Mouse (Mus musculus) splenic B cell, adult 2 months (primary cell): ENCODE measurements around the gene Spon1.

Experiments
- DNase-seq: peaks from one replicate; pipeline ENCODE4 v3.0.0-alpha.2; 2011; ENCODE audit warnings: low read depth, low spot score
- H3K27me3 ChIP-seq: 2 replicates; pipeline ENCODE4 v1.6.1; 2012; ENCODE audit warnings: mild to moderate bottlenecking, low read length, moderate library complexity, mixed read lengths; ENCODE audit not compliant: control insufficient read depth, poor library complexity, insufficient read depth, severe bottlenecking
- H3K36me3 ChIP-seq: 2 replicates; pipeline ENCODE4 v1.6.1; 2012; ENCODE audit warnings: mild to moderate bottlenecking, low read length, moderate library complexity, mixed read lengths; ENCODE audit not compliant: control insufficient read depth, poor library complexity, insufficient read depth, severe bottlenecking

Spon1 gene

DNA sequence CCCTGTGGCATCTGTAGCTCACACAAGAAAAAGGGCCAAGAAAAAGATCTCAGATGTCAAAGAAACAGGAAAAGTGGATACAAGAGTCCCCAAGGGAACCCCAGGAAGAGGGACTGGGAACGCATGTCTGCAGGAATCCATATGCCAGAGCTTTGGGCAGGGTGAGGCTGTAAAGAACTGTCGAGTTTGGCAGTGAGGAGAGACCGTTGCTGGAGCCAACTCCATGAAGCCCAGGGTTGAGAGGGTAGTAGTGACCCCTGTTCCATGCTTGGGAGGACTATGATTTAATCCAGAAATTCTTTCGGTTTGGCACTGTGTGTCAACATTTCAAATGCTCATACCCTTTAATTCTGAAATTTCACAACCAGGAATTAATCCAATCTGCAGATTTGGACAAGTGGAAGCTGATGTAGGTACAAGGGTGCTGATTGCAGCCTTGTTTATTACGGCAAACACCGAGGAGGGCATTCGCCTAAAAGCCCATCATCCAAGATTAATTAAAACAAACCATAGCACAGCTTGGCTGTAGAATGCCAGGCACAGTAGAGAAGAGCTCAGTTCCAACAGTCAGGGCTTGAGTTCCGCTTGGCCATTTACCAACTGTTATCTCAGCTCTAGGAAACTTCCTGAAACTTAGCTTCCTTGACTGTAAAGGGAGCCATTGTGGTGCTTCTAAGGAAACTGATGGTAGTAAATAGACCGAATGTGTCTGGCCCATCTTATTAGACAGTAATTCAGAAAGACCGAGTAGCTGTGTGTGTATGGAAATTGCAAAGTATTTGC, 45.8 kb downstream of the Spon1 start:
- DNase-seq: no peak
- no peaks in the 10 kb centered on the region for H3K36me3 ChIP-seq
- H3K27me3 ChIP-seq: no peaks in the 10 kb centered on the region

DNA sequence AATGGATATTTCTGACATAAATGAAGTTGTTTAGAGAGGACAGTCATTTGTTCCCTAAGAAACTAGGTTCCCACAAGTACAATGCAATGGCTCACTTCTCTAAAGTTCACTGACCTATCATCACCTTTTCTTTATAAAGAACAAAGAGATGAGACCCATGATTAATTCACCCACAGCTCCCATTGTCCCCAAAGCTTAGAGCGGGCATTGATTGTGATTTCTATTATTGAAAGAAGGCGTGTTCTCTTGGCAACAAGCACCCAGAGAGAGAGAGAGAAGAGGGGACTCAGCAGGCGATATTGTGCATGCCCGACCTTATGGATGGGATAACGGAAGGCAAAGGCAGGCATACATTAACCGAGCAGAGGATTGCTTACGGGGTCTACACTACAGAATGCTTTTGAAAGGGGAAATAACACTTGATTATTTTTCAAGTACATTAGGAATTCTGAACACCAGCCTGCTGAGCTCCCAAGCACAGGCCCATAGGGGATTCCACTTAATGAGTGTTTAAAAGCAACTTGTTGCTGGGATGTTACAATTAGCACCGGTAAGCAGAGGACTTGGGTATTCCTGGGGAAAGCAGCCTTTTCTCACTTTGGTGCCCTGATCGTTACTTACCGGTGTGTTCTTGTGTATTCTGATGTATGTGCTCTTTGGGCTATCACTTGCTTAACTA, 48.4 kb downstream of the Spon1 start:
- H3K36me3 ChIP-seq: no peaks in the 10 kb centered on the region
- DNase-seq: no peak

DNA sequence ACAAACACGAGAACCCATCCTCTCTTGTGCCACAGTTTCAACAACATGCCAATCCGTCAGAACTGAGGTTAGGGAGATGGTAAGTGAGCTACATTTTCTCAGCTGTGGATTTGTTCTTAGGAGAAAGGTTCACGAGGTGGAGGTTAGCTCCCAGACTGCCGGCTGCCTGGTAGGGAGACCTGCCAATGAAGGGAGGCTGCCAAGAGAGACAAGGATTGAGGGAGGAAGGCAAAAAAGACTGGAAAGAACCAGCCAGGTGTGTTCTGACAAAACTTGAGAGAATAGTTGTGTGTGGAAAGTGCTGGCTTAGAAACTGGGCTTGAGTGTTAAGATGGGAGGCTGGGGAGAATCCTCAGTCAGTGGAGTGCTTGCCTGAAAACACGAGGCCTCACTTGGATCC, 49.9 kb downstream of the Spon1 start:
- no peak for DNase-seq
- H3K36me3 ChIP-seq: no peaks in the 10 kb centered on the region
- no peaks in the 10 kb centered on the region for H3K27me3 ChIP-seq

More for the DNA sequence above, 48.4 kb downstream of the Spon1 start:
- H3K27me3 ChIP-seq: no peaks in the 10 kb centered on the region

DNA sequence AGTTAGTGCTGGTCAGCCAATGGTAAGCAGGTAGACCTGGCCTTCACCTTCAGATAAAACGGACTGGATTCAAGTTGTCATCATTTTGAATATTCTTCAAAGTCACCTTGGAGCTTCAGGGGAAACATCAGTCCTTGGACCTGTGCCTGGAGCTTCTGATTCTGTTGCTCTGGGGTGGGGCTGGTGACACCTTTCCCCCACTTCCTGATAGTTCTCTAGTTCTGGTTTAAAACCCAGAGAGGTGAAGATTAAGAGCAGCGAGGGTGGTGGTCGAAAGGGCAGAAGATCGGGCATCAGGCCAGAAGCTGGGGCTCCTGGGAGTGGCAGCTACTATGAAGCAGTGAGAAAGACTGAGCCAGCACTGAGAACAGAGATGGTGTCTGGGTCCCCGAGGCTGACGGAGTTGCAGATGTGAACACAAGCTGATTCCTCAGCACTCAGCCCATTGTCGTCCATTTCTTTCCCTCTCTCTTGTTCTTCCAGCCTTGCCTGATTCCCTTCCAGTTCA, 51.1 kb downstream of the Spon1 start:
- DNase-seq: no peak
- H3K36me3 ChIP-seq: no peaks in the 10 kb centered on the region
- H3K27me3 ChIP-seq: no peaks in the 10 kb centered on the region

DNA sequence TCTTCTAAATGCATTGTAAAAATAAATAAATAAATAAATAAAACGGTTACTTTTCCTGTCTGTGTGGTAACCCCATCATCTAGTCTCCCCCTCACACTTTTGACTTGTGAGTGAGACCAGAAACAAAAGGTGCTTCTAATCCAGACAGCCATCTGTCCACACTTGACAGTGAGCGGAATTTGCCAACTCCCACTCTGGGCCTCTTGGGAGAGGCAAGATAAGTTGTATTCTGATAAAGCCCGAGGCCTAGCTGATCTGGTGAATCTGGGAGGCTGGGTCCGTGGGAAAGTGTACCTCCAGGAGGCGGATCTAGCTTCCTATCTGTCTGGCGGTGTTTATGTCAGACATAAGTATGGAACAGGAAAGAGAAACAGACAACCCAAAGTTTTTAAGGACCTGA, 52.3 kb downstream of the Spon1 start:
- DNase-seq: no peak
- Histone ChIP-seq H3K27me3 (no peaks in the 10 kb centered on the region), H3K36me3 (no peaks in the 10 kb centered on the region)

DNA sequence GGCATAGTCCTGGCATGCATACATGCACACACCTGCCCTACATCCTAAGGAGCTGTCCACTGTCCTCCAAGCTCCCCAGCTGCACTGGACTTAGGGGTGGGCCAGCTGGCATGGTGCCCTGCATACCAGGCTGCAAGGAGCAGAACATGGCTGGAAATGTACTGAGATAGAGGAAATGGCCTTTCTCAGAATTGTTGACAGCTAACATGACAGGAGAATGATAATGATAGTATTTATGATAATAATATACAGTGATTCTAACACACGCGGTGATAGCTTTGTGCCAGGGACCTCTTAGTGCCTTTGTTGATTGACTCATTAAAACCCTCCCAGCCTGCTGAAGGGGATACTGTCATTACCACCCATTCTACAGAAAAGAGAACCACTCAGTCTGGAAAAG, 54.4 kb downstream of the Spon1 start:
- Histone ChIP-seq H3K27me3 (no peaks in the 10 kb centered on the region), H3K36me3 (no peaks in the 10 kb centered on the region)
- DNase-seq: no peak

DNA sequence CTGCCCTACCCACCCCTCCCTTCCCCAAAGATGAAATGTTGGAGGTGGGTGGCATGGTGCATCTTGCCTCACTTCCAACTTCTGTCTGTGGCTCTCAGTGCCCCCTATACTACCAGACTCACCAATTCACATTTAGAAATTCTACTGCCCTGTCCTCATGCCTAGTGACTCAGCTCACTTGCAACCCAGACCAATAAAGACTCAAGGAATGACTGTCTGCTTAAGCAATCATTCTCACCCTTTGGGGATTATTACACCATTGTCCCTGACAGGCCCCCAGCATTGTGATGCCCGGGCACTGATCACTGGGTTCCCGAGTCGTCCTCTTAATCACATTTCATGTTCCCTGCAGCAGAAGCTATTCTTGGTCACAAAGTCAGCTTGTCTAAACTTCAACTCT, 57.2 kb downstream of the Spon1 start:
- Histone ChIP-seq H3K36me3 (no peaks in the 10 kb centered on the region), H3K27me3 (no peaks in the 10 kb centered on the region)
- DNase-seq: no peak

DNA sequence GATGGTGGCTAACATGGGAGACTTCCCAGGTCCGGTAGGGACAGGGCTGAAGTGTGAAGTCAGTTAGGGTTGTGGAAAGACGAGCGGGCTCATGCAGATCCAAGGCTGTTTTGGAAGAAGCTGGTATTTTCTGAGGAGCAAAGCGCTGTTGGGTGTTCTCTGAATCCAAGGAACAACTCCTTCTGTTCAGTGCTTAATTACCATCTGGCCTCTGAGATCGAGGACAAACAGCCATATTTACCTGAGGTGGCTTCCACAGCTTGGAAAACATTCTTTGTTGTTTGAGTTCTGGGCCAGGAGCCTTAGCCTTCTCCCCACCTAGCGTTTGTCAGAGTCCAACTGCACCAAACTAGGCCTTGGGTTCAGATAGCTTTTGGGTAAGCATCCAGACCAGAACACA, 58.9 kb downstream of the Spon1 start:
- H3K36me3 ChIP-seq: no peaks in the 10 kb centered on the region
- DNase-seq: no peak
- H3K27me3 ChIP-seq: no peaks in the 10 kb centered on the region

DNA sequence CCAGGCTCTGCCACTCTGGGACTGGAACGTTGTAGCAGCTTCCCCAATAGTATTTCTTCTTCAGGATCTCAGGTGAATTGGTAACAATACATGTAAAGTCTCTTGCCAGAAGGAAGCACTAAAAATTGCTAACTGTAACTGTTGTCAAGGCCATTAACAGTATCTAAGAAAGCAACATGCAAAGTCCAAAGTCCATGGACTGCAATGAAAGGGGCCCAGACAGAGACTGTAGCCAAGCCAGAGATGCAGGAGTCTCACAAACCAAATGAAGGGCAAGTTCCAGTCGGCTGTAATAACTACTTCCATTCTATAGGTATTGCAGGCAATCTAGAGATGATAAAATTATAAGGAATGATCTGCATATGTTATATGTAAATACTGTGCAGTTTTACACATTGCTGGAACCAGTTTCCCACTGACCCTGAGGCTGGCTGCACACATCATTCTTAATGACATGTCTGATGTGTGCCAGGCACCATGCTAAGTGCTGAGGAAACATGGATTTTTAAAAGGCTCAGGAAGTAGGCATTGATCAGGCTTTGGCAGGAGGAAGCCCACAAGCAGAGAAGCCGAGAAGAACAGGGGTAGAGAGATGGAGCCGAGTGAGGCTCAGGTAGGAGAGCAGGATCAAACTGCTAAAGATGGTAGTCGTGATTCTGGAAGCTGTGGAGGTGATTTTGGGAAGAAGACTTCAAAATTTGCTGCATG, 59.9 kb downstream of the Spon1 start:
- H3K36me3 ChIP-seq: no peaks in the 10 kb centered on the region
- H3K27me3 ChIP-seq: no peaks in the 10 kb centered on the region
- DNase-seq: no peak

DNA sequence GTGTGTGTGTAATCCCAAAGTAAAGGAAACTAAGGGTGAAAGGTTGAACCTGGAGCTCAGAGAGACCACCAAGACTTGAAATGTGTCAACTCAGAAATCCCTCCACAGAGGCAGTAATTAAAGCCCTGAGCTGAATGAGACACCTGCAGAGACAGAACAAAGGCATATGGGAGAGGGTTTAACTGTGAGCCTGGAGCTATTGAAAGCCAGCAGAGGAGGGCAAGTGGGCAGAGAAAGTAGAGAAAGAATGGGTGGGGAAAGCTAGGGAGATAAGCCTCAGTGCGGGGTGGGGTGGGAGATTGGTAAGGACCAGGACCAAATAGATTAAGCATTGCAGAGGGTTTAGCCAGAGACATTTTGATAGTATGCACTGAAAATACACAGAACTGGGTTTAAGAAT, 60.7 kb downstream of the Spon1 start:
- Histone ChIP-seq H3K27me3 (no peaks in the 10 kb centered on the region), H3K36me3 (no peaks in the 10 kb centered on the region)
- no peak for DNase-seq

DNA sequence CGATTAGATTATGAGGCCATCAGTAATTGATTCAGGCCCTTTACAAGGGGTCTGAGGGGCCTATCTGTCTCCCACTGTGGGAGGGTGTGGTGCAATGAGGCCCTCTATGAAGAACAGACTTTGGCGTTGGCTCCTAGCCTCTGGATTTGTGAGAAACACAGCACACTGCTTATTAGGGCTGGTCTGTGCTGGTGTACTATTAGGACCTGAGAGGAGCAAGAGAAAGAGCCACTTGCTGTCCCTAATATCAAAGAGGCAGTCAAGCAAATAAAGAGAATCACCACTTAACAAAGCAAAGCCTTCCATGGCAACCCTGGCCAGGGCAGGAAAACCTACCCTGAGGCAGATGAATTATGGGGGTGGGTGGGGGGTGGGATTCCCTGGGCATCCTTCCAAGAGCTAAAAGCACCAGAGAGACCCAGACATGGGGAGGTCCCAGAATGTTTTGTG, 62.3 kb downstream of the Spon1 start:
- no peak for DNase-seq
- Histone ChIP-seq H3K36me3 (no peaks in the 10 kb centered on the region), H3K27me3 (no peaks in the 10 kb centered on the region)

DNA sequence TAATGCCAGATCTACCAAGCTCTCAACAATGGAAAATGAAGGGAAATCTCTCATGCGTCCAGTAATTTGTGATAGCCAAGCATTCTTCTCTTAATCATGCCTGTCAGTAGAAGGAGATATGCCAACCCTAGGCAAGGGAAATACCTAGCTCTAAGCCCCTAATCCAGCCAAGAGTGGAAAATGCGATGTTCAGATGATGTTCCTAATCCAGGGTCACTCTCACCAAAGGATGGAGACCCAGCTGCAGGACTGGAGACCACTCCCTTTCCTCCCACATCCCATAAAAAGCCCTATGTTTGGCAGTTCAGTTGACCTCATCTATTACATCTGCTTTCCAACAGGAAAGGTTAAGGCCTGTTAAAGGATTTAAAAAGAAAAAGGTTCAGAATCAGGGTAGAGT, 62.8 kb downstream of the Spon1 start:
- H3K27me3 ChIP-seq: no peaks in the 10 kb centered on the region
- DNase-seq: no peak

DNA sequence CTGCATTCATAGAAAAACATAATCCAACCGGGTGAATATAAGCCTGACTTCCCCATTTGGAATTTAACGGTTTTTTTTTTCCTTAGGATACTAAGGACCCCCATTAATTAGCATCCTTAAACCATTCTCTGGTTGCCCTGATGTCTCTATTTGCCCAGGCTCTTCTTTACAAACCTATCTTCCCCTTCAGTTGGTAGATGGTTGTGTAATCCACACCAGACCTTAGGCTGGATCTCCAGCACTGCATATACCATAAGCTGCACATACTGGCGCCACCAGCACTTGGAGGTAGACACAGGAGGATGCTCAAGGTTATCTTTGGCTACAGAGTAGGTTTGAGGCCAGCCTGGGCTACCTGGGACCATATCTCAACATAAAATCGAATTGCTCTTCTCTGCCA, 71.4 kb downstream of the Spon1 start:
- DNase-seq: no peak
- no peaks in the 10 kb centered on the region for H3K36me3 ChIP-seq
- no peaks in the 10 kb centered on the region; the same call in 1 of the 2 replicates for H3K27me3 ChIP-seq

More for the DNA sequence above, 62.8 kb downstream of the Spon1 start:
- H3K36me3 ChIP-seq: no peaks in the 10 kb centered on the region

DNA sequence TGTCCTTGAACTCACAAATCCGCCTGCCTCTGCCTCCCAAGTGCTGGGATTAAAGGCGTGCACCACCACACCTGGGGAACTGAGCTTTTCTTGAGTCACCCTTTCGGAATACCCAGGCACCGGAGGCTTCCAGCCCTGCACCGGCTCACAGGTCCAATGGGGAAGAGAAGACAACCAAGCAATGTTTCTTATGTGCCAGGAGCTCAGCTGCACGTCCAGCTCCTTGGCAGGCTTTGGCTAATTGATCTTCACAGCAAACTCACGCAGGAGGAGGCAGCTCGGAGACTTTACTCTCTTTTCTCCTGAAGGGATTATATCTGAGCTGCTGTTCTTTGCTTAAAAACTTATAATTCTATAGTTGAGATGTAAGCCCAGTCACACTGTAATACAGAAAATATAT, 73.6 kb downstream of the Spon1 start:
- H3K27me3 ChIP-seq: no peaks in the 10 kb centered on the region; the same call in 1 of the 2 replicates

DNA sequence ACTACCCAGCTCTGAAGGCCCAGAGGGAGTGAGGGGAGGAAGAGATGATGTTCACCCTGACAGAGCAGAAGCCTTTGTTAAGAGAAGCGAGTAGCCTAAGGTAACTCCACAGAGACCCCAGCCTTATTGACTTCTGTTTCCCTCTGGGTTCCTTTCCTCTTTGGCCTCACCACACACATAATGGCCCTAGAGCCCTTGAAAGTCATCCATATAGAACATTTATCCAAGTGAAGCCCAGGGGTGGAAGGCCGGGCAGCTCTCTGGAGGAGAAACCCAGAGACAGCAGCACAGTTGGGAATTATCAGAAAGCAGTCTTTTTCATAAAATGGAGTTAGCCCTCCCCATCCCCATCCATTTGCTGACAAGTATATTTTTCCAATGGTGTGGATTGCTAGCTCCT, 75.7 kb downstream of the Spon1 start:
- DNase-seq: no peak
- Histone ChIP-seq H3K36me3 (no peaks in the 10 kb centered on the region), H3K27me3 (no peaks in the 10 kb centered on the region; the same call in 1 of the 2 replicates)

More for the DNA sequence above, 73.6 kb downstream of the Spon1 start:
- no peaks in the 10 kb centered on the region for H3K36me3 ChIP-seq
- no peak for DNase-seq
